Mouse (Mus musculus) liver, embryonic 15.5 days (tissue): Measurements from ENCODE around the gene Cdyl2. TPM values are rescaled to one million over a fixed set of nuclear protein-coding genes. Genes with fewer than 3 reads are reported as not detected.
A peak's percentile ranks its signal among the peaks of the same experiment; 100 is the strongest.

Source experiments
- ATAC-seq: fragments of 200-750 bp; cut with Nextera tagmentation; 2 replicates; pipeline ENCODE4 v1.8.0; 2017; ENCODE audit warnings: moderate number of reproducible peaks, mild to moderate bottlenecking, moderate library complexity; ENCODE audit not compliant: insufficient read depth
- H3K27ac ChIP-seq: fragments of 300-500 bp; sonication (generic); replicated peaks from 2 replicates; pipeline ENCODE4 v1.5.1; 2015; ENCODE audit warnings: mild to moderate bottlenecking, inconsistent platforms
- H3K27me3 ChIP-seq: fragments of 300-500 bp; sonication (generic); 2 replicates; pipeline ENCODE4 v1.6.1; 2015; ENCODE audit warnings: mild to moderate bottlenecking, inconsistent platforms
- H3K36me3 ChIP-seq: fragments of 300-500 bp; sonication (generic); replicated peaks from 2 replicates; pipeline ENCODE4 v1.6.1; 2015; ENCODE audit warnings: moderate library complexity, mild to moderate bottlenecking, inconsistent platforms
- H3K4me1 ChIP-seq: fragments of 300-500 bp; sonication (generic); replicated peaks from 2 replicates; pipeline ENCODE4 v1.6.1; 2015; ENCODE audit warnings: inconsistent platforms
- H3K4me2 ChIP-seq: fragments of 300-500 bp; sonication (generic); 2 replicates; pipeline ENCODE4 v1.6.1; 2015; ENCODE audit warnings: moderate library complexity, mild to moderate bottlenecking, inconsistent platforms
- H3K4me3 ChIP-seq: fragments of 300-500 bp; sonication (generic); replicated peaks from 2 replicates; pipeline ENCODE4 v1.5.1; 2015; ENCODE audit warnings: mild to moderate bottlenecking, inconsistent platforms
- H3K9ac ChIP-seq: fragments of 300-500 bp; sonication (generic); 2 replicates; pipeline ENCODE4 v1.6.1; 2015; ENCODE audit warnings: moderate library complexity, mild to moderate bottlenecking, inconsistent platforms
- H3K9me3 ChIP-seq: fragments of 300-500 bp; sonication (generic); replicated peaks from 2 replicates; pipeline ENCODE4 v1.6.1; 2016; ENCODE audit warnings: inconsistent platforms
- WGBS: fragments of 180-500 bp; shearing (Covaris S2); methylation state at CpG from one replicate; pipeline ENCODE4 v1.1.7; 2015; ENCODE audit warnings: mixed read lengths; ENCODE audit not compliant: insufficient replicate concordance; 5-methylcytosine and 5-hydroxymethylcytosine counted together
- polyA plus RNA-seq: library from polyadenylated mRNA; unstranded; fragments of >200 nt; fragmentation: Nextera tagmentation; extraction: Ambion mirVana; gene quantifications from 2 replicates; pipeline ENCODE4 v1.2.1, GENCODE M21; 2015

The Cdyl2 gene
- polyA plus RNA-seq, 1 experiment from 2014 or later = 1.7 TPM

GRCm38 (mm10) chr8:116637193-116637592 is 95.6 kb downstream of the Cdyl2 start:
- Histone ChIP-seq H3K9me3 (no peaks in the 10 kb centered on the region), H3K27ac (no peak overlapping the region), H3K4me3 (no peak overlapping the region), H3K4me1 (no peaks in the 10 kb centered on the region; the same call in 1 of the 2 replicates), H3K4me2 (no peak overlapping the region), H3K36me3 (no peaks in the 10 kb centered on the region), H3K9ac (no peak overlapping the region), H3K27me3 (no peaks in the 10 kb centered on the region)
- ATAC-seq = no peak
- WGBS = 88% methylated on average over 7 of the region's 7 CpGs

- Histone ChIP-seq H3K4me3 (no peak overlapping the region), H3K4me2 (no peak overlapping the region), H3K9ac (no peak overlapping the region), H3K4me1 (no peaks in the 10 kb centered on the region; the same call in 1 of the 2 replicates), H3K9me3 (no peaks in the 10 kb centered on the region), H3K36me3 (no peaks in the 10 kb centered on the region), H3K27ac (no peak overlapping the region), H3K27me3 (no peaks in the 10 kb centered on the region)
- no peak for ATAC-seq
- WGBS = 49% methylated on average over 10 of the region's 10 CpGs
These were observed 96.4 kb downstream of the Cdyl2 start for GRCm38 (mm10) chr8:116636396-116636795.

- no peak for ATAC-seq
- Histone ChIP-seq H3K27me3 (no peaks in the 10 kb centered on the region), H3K4me1 (no peaks in the 10 kb centered on the region; the same call in 1 of the 2 replicates), H3K4me2 (no peak overlapping the region), H3K27ac (no peak overlapping the region), H3K9ac (no peak overlapping the region), H3K4me3 (no peak overlapping the region), H3K9me3 (no peaks in the 10 kb centered on the region), H3K36me3 (no peaks in the 10 kb centered on the region)
- WGBS = 51% methylated on average over 8 of the region's 8 CpGs
These were observed 96.8 kb downstream of the Cdyl2 start for GRCm38 (mm10) chr8:116635972-116636371.

GRCm38 (mm10) chr8:116635261-116635660 is 97.5 kb downstream of the Cdyl2 start:
- Histone ChIP-seq H3K27me3 (no peaks in the 10 kb centered on the region), H3K27ac (no peak overlapping the region), H3K9ac (no peak overlapping the region), H3K36me3 (no peaks in the 10 kb centered on the region), H3K4me2 (0 out of 2 replicates have a peak overlapping the region, but pooled peaks have one; percentile 10), H3K9me3 (no peaks in the 10 kb centered on the region), H3K4me1 (no peaks in the 10 kb centered on the region; the same call in 1 of the 2 replicates), H3K4me3 (no peak overlapping the region)
- ATAC-seq = peak; percentile 65
- WGBS = 70% methylated on average over 13 of the region's 13 CpGs

- WGBS = 71% methylated on average over 4 of the region's 4 CpGs
- Histone ChIP-seq H3K9me3 (no peaks in the 10 kb centered on the region), H3K27ac (no peak overlapping the region), H3K36me3 (no peaks in the 10 kb centered on the region), H3K4me2 (no peak overlapping the region), H3K27me3 (no peaks in the 10 kb centered on the region), H3K4me1 (no peaks in the 10 kb centered on the region; the same call in 1 of the 2 replicates), H3K9ac (no peak overlapping the region), H3K4me3 (no peak overlapping the region)
- ATAC-seq = no peak
These were observed 98.4 kb downstream of the Cdyl2 start for GRCm38 (mm10) chr8:116634436-116634835.

GRCm38 (mm10) chr8:116633470-116634150 is 99.2 kb downstream of the Cdyl2 start:
- H3K27ac ChIP-seq = no peak overlapping the region
- no peaks in the 10 kb centered on the region for H3K36me3 ChIP-seq
- no peak for ATAC-seq
- no peaks in the 10 kb centered on the region for H3K27me3 ChIP-seq
- H3K4me2 ChIP-seq = no peak overlapping the region
- peaks cover under 1% of the 10 kb centered on the region; the same call in 1 of the 2 replicates for H3K4me1 ChIP-seq
- WGBS = 46% methylated on average over 10 of the region's 10 CpGs
- no peak overlapping the region for H3K4me3 ChIP-seq
- H3K9me3 ChIP-seq = no peaks in the 10 kb centered on the region
- H3K9ac ChIP-seq = no peak overlapping the region

GRCm38 (mm10) chr8:116630066-116630465 is 102.7 kb downstream of the Cdyl2 start:
- Histone ChIP-seq H3K9ac (no peak overlapping the region), H3K36me3 (no peaks in the 10 kb centered on the region), H3K4me2 (no peak overlapping the region), H3K4me1 (peaks cover 3% of the 10 kb centered on the region; the same call in 1 of the 2 replicates), H3K4me3 (no peak overlapping the region), H3K27ac (no peak overlapping the region), H3K9me3 (no peaks in the 10 kb centered on the region), H3K27me3 (no peaks in the 10 kb centered on the region)
- 34% methylated on average over 11 of the region's 11 CpGs for WGBS
- no peak for ATAC-seq

- ATAC-seq = no peak
- 0 out of 2 replicates have a peak, but pooled peaks cover 3% of the 10 kb centered on the region for H3K4me1 ChIP-seq
- no peak overlapping the region for H3K9ac ChIP-seq
- WGBS = 50% methylated on average over 7 of the region's 7 CpGs
- no peaks in the 10 kb centered on the region for H3K9me3 ChIP-seq
- no peaks in the 10 kb centered on the region for H3K36me3 ChIP-seq
- no peak overlapping the region for H3K4me2 ChIP-seq
- H3K27me3 ChIP-seq = no peaks in the 10 kb centered on the region
- no peak overlapping the region for H3K4me3 ChIP-seq
- no peak overlapping the region for H3K27ac ChIP-seq
These were observed 103.8 kb downstream of the Cdyl2 start for GRCm38 (mm10) chr8:116628975-116629374.

GRCm38 (mm10) chr8:116627854-116628479 is 104.8 kb downstream of the Cdyl2 start:
- no peaks in the 10 kb centered on the region for H3K36me3 ChIP-seq
- H3K4me3 ChIP-seq = no peak overlapping the region
- no peaks in the 10 kb centered on the region for H3K9me3 ChIP-seq
- no peaks in the 10 kb centered on the region for H3K27me3 ChIP-seq
- no peak for ATAC-seq
- no peak overlapping the region for H3K27ac ChIP-seq
- H3K9ac ChIP-seq = no peak overlapping the region
- WGBS = 32% methylated on average over 2 of the region's 2 CpGs
- 0 out of 2 replicates have a peak, but pooled peaks cover 3% of the 10 kb centered on the region for H3K4me1 ChIP-seq
- H3K4me2 ChIP-seq = no peak overlapping the region

GRCm38 (mm10) chr8:116623591-116623990 is 109.2 kb downstream of the Cdyl2 start:
- Histone ChIP-seq H3K4me3 (no peak overlapping the region), H3K36me3 (no peaks in the 10 kb centered on the region), H3K9ac (no peak overlapping the region), H3K27me3 (no peaks in the 10 kb centered on the region), H3K4me1 (peaks cover 8% of the 10 kb centered on the region; the same call in 1 of the 2 replicates), H3K4me2 (no peak overlapping the region), H3K27ac (no peak overlapping the region), H3K9me3 (no peaks in the 10 kb centered on the region)
- no peak for ATAC-seq
- 81% methylated on average over 11 of the region's 11 CpGs for WGBS

GRCm38 (mm10) chr8:116622326-116622725 is 110.5 kb downstream of the Cdyl2 start:
- Histone ChIP-seq H3K9ac (no peak overlapping the region), H3K27ac (no peak overlapping the region), H3K9me3 (no peaks in the 10 kb centered on the region), H3K4me1 (peaks cover 6% of the 10 kb centered on the region; the same call in 1 of the 2 replicates), H3K36me3 (no peaks in the 10 kb centered on the region), H3K4me2 (no peak overlapping the region), H3K27me3 (no peaks in the 10 kb centered on the region), H3K4me3 (no peak overlapping the region)
- ATAC-seq = peak; percentile 53; the same call in 1 of the 2 replicates
- WGBS = 48% methylated on average over 9 of the region's 9 CpGs
